Mouse (Mus musculus) stomach, postnatal 0 days (tissue): ENCODE measurements around the gene Ifnk. TPM values are rescaled to one million over a fixed set of nuclear protein-coding genes. Genes with fewer than 3 reads are reported as not detected.

Experiments
- ATAC-seq: fragments of 200-750 bp; cut with Nextera tagmentation; 2 replicates; pipeline ENCODE4 v1.8.0; 2017; ENCODE audit not compliant: low FRiP score, low TSS enrichment
- DNase-seq: peaks from one replicate; pipeline ENCODE4 v3.0.0-alpha.2; 2016; ENCODE audit warnings: low spot score
- H3K27ac ChIP-seq: fragments of 300-500 bp; sonication (generic); replicated peaks from 2 replicates; pipeline ENCODE4 v1.5.1; 2014; ENCODE audit warnings: mild to moderate bottlenecking, control low read depth
- H3K27me3 ChIP-seq: fragments of 300-500 bp; sonication (generic); 2 replicates; pipeline ENCODE4 v1.6.1; 2014; ENCODE audit warnings: low read length; ENCODE audit not compliant: control insufficient read depth, insufficient read depth
- H3K36me3 ChIP-seq: fragments of 300-500 bp; sonication (generic); 2 replicates; pipeline ENCODE4 v1.6.1; 2014; ENCODE audit warnings: low read length, mixed read lengths; ENCODE audit not compliant: control insufficient read depth, insufficient read depth
- H3K4me1 ChIP-seq: fragments of 300-500 bp; sonication (generic); replicated peaks from 2 replicates; pipeline ENCODE4 v1.6.1; 2014; ENCODE audit warnings: antibody characterized with exemption; ENCODE audit not compliant: control insufficient read depth, insufficient read depth
- H3K4me2 ChIP-seq: fragments of 300-500 bp; sonication (generic); replicated peaks from 2 replicates; pipeline ENCODE4 v1.6.1; 2014; ENCODE audit warnings: low read depth, mild to moderate bottlenecking, control low read depth, moderate library complexity
- H3K4me3 ChIP-seq: fragments of 300-500 bp; sonication (generic); 2 replicates; pipeline ENCODE4 v1.5.1; 2014; ENCODE audit warnings: low read depth, low read length, control low read depth
- H3K9ac ChIP-seq: fragments of 300-500 bp; sonication (generic); 2 replicates; pipeline ENCODE4 v1.6.1; 2014; ENCODE audit warnings: mild to moderate bottlenecking, low read length, control low read depth, mixed read lengths
- H3K9me3 ChIP-seq: fragments of 300-500 bp; sonication (generic); 2 replicates; pipeline ENCODE4 v1.6.1; 2016; ENCODE audit warnings: low read length; ENCODE audit not compliant: control insufficient read depth
- CTCF ChIP-seq: IDR thresholded peaks from 2 replicates; pipeline ENCODE4 v1.5.1; 2016; ENCODE audit warnings: antibody characterized with exemption, low read depth, mild to moderate bottlenecking, moderate library complexity
- EP300 ChIP-seq: optimal IDR thresholded peaks from 2 replicates; pipeline ENCODE3; 2016; ENCODE audit warnings: antibody characterized with exemption
- WGBS: fragments of 180-500 bp; shearing (Covaris S2); extraction: QIAGEN DNeasy Blood & Tissue Kit; methylation state at CpG from one replicate; pipeline ENCODE4 v1.1.7; 2014; 5-methylcytosine and 5-hydroxymethylcytosine counted together
- polyA plus RNA-seq: library from polyadenylated mRNA; unstranded; fragments of >200 nt; fragmentation: Nextera tagmentation; extraction: Ambion mirVana; gene quantifications from 2 replicates; pipeline ENCODE4 v1.2.1, GENCODE M21; 2015

Gene Ifnk
- polyA plus RNA-seq, 1 experiment from 2014 or later = 0.16 TPM

- DNase-seq (no peak), ATAC-seq (no peak)
- Histone ChIP-seq H3K27me3 (no peaks in the 10 kb centered on the region), H3K36me3 (no peaks in the 10 kb centered on the region), H3K9me3 (no peaks in the 10 kb centered on the region), H3K4me2 (peak overlapping the region; percentile 26; the same call in 1 of the 2 replicates), H3K27ac (no peak overlapping the region; the same call in 1 of the 2 replicates), H3K4me1 (no peaks in the 10 kb centered on the region), H3K9ac (no peak overlapping the region), H3K4me3 (no peak overlapping the region)
- 52% methylated on average over 12 of the region's 12 CpGs for WGBS
- TF ChIP-seq EP300 (no peak), CTCF (no peak)
Measured at GRCm38 (mm10) chr4:35143472-35144102, 8.3 kb upstream of the Ifnk start.

DNA sequence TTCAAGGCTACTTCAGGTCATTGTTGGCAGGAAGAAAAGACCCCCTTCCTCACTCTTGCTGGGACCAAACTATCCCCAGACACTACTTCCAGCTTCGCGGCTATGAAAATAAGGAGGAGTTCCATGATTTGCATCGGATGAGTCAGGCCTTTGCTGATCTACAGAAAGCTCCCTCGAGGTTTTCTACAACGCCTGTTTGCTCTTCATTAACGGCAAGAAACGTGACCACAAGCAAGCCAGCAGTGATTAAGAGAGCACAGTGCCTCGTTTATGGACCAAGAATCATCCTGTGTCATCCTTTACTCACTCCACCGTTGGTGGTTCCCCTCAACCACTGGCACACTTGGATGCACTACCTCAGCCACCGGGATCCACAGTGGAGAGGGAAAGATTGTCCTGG, 6.1 kb upstream of the Ifnk start:
- no peak for DNase-seq
- Histone ChIP-seq H3K9me3 (no peaks in the 10 kb centered on the region), H3K27ac (no peak overlapping the region), H3K4me3 (no peak overlapping the region), H3K36me3 (no peaks in the 10 kb centered on the region), H3K4me1 (no peaks in the 10 kb centered on the region), H3K4me2 (no peak overlapping the region), H3K9ac (no peak overlapping the region), H3K27me3 (no peaks in the 10 kb centered on the region)
- 61% methylated on average over 10 of the region's 10 CpGs for WGBS
- TF ChIP-seq CTCF = no peak
- no peak for TF ChIP-seq EP300
- peak; percentile 42; the same call in 1 of the 2 replicates for ATAC-seq

DNA sequence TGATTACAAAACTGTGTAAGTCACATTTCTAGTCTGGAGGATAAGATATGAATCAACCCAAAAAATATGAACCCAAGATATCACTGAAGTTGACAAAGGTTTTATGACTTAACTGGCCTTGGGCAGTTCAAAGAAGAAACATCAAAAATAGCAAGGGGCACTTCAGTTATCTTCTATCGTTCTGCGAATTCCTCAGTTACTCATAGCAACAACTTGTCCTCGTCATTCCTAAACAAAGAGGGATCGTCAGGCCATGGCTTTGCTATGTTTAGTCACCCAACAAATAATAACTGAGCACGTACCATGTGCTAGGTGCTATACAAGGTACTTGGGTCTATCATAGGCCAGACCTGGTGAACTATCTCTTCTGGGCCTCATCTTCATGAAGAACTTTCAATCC, 5.3 kb upstream of the Ifnk start:
- H3K4me2 ChIP-seq = no peak overlapping the region
- H3K4me3 ChIP-seq = no peak overlapping the region
- no peaks in the 10 kb centered on the region for H3K4me1 ChIP-seq
- H3K27ac ChIP-seq = no peak overlapping the region
- TF ChIP-seq CTCF (no peak), EP300 (no peak)
- H3K9ac ChIP-seq = no peak overlapping the region
- DNase-seq (no peak), ATAC-seq (no peak)
- no peaks in the 10 kb centered on the region for H3K36me3 ChIP-seq
- WGBS = 69% methylated on average over 5 of the region's 5 CpGs
- H3K9me3 ChIP-seq = no peaks in the 10 kb centered on the region
- H3K27me3 ChIP-seq = no peaks in the 10 kb centered on the region

DNA sequence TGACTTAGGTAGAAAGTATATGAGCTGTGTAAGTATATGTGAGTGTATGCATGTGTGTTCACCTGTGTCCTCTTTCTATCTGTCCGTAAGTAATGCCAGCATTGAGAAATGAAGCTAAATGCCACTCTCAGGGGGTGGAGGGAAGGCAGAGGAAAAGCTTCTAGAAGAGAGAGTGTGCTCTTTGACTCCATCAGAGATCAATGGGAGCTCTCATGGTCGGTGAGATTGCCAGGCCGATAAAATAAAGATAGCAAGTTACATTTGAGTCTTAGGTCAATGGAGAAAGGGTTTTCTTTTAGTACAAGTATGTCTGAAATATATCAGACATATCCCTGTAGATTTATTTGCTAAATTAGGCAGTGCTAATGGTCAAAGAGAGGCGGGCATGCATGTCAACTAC, 3.5 kb upstream of the Ifnk start:
- no peak for DNase-seq
- Histone ChIP-seq H3K9me3 (no peaks in the 10 kb centered on the region), H3K27me3 (no peaks in the 10 kb centered on the region), H3K4me3 (no peak overlapping the region), H3K36me3 (no peaks in the 10 kb centered on the region), H3K9ac (no peak overlapping the region), H3K27ac (no peak overlapping the region), H3K4me1 (no peaks in the 10 kb centered on the region), H3K4me2 (no peak overlapping the region)
- no peak for TF ChIP-seq CTCF
- TF ChIP-seq EP300 = no peak
- ATAC-seq = no peak
- WGBS = 90% methylated on average over 4 of the region's 4 CpGs

DNA sequence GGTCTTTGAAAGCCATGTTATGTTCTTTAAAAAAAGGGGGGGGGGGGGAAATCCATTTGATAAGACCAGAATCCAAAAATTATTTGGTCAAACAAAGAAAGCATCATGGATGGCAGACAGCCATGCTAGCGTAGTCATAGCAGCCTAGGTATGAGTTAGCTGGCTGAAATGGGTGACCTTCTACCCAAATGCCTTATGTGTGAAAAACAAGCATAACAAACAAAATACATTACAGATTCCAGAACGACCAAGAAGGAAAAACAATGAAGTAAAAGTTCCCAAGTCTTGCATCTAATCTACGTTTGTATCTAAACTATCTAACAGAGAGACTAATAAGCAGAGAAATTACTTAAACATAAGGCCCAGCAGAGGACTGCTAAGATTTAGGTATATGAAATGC, 1.1 kb upstream of the Ifnk start:
- Histone ChIP-seq H3K36me3 (no peaks in the 10 kb centered on the region), H3K4me3 (no peak overlapping the region), H3K4me2 (no peak overlapping the region), H3K27ac (no peak overlapping the region), H3K27me3 (no peaks in the 10 kb centered on the region), H3K9me3 (no peaks in the 10 kb centered on the region), H3K9ac (no peak overlapping the region), H3K4me1 (no peaks in the 10 kb centered on the region)
- TF ChIP-seq EP300 (no peak), CTCF (no peak)
- DNase-seq = no peak
- 75% methylated on average over 3 of the region's 3 CpGs for WGBS
- no peak for ATAC-seq

DNA sequence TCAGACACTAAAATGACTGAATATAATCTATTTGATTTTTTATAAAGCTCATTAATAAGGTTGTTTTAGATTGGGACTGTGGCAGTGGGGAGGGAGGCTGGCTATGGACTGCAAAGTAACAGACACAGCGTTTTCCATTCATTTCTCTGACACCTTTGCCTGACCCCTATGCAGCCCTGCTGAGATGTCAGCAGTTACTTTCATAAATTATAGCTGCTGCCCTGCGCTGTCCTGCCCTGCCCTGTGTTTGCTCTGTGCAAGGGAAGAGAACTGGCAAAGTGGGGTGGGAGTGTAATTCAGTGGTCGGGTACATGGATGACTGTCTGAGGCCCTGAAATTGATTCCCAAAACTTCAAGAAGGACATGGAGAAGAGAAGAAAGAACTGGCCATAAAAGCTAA, 2.2 kb downstream of the Ifnk start:
- Histone ChIP-seq H3K4me3 (no peak overlapping the region), H3K4me1 (no peaks in the 10 kb centered on the region), H3K27ac (no peak overlapping the region), H3K27me3 (no peaks in the 10 kb centered on the region), H3K36me3 (no peaks in the 10 kb centered on the region), H3K4me2 (no peak overlapping the region), H3K9ac (no peak overlapping the region), H3K9me3 (no peaks in the 10 kb centered on the region)
- DNase-seq (no peak), ATAC-seq (no peak)
- 40% methylated on average over 3 of the region's 3 CpGs for WGBS
- TF ChIP-seq EP300 (no peak), CTCF (no peak)
